Mouse (Mus musculus) gastrocnemius, postnatal 36 days (tissue): ENCODE data around the gene Bbs9. TPM values are rescaled to one million over a fixed set of nuclear protein-coding genes. Genes with fewer than 3 reads are reported as not detected.

Experiments
- DNase-seq, 2 experiments: peaks; one replicate each; pipeline ENCODE4 v3.0.0; 2022
- intact Hi-C: fragments of 180-260 bp; cut with DNase I; formaldehyde crosslinking; loops from one replicate; pipeline ENCODE4 v1.15.1; 2025
- total RNA-seq, 2 experiments: library from RNA; stranded (reverse); gene quantifications; 2 replicates each; pipeline ENCODE4 v1.2.3; 2021

Bbs9 gene
- total RNA-seq, 2 experiments from 2014 or later = 6.8 to 8.7 TPM

DNA sequence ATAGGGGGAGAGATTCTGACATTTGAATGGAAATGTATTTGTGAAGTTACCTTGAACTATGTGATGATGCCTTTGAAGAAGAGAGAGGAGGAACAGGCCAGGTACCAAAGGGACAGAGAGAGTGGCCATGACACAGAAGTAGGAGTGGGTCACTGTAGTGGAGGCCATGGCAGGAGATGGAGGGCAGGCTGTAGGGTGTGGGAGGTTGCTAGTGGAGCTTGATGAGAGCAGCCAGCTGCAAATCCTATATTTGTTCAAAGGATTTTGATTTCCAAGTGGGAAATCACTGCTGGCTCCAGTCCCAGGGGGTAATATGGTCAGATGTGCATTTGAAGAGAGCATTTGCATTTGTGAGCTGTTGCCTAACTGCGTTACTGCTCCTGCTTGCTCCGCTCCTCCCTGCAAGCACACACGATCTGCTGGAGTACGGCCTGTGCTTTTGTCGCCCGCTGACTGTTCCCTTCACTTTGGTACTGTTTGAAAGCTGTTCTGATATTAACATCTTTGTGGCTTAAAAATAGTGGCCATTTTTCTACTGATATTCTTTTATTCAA is 137.8 kb downstream of the Bbs9 start:
- intact Hi-C loops = no loop called here
- DNase-seq = no peak

DNA sequence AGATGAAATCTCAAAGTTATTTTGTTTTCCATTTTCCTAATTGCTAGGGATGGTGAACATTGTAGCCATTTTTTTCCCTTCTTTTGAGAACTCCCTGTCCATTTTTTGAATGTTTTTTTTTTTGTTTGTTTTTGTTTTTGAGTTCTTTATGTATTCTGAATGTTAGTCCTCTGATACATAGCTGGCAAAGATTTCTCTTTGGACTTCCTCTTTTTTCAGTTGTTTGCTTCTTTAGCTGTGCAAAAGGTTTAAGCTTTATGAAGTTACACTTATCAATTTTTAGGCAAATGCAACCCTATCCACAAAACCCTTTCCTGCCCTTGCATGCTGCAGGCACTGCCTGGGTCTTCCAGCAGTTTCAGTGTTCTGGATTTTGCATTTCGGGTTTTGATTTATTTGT is 143.7 kb downstream of the Bbs9 start:
- intact Hi-C loops = no loop called here
- DNase-seq = no peak

DNA sequence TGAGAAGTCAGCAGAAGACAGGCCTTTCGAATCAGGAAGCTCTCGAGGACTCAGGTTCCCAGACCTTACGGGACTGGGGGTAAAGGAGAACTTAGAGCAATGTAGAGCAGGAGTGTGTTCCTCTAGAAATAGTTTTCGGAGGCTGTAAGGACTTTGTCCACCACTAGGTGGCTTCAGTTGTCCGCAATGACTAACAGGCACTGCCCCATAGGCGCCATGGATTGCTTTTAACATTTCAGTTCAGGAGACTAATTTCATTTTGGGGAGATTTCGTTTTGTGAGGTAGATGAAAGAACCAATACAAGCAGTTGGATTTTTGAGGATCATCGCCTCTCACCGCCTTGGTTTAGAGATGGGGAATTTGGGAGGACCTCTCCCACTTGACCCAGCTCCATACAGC is 149.5 kb downstream of the Bbs9 start:
- intact Hi-C loops = no loop called here
- DNase-seq = no peak

DNA sequence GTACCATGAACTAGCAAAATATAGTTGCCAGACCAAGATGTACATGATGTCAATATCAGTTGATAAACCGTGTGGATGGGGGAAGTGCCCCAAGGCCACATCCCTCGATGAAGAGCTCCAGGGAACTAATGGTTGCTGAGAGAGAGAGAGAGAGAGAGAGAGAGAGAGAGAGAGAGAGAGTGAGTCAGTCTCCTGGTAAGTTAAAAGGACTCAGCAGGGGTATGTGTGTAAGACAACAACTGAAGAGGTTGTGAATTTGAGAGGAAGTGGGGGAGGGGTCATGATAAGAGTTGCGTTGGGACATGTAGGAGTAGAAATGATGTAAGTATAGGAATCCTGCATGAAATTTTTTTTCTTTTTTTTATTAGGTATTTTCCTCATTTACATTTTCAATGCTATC is 150.5 kb downstream of the Bbs9 start:
- DNase-seq = no peak
- intact Hi-C loops = no loop called here

DNA sequence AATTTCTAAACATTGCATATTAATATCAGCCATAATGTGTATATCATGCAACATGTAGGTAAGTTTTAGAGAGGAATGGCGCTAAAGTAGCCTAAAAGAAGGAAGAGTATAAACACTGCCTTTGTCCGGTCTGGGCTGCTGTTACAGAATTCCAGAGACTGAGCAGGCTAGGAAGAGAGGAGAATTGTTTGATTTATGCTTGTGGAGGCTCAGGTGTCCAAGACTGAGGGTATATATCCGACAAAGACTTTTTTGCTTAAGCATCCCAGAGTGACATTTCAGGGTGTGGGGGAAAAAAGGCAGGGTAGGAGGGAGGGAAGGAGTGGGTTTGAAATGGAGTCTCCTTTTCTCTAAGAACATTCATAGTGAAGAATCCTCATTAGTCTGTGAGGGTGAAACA is 152.4 kb downstream of the Bbs9 start:
- intact Hi-C loops = no loop called here
- no peak for DNase-seq

DNA sequence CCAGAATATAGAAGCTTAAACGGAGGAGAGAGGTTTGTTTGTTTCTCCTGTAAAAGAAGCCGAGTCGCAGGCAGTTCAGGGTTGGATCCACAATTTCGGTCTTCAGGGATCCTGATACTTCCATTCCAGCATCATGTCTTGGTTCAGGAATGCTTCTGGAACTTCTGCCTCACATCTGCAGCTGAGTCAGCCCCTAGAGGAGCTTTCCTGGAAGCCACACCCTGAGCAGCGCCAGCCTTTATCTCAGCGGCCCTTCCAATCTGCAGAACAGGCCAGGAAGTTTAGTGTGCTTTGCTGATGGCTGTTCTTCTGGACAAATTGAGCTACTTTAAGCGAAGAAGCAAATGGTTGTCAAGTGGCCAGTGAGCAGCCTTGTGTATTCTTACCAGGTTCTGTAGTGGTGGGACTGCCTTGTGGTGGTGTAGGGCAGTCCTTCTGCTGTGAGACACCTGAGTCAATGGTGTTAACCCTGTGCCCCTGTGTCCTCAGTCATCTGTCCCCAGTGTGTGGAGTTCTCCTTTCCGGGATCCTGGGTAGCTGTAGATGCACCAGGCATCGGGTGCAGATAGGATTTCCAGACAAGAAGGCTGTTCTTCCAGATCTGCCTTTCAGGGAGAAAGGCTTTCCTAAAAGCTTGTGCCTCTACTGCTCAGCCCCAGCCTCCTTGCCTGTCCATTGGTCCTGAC is 157.4 kb downstream of the Bbs9 start:
- DNase-seq = peak; percentile 35 to 37
- intact Hi-C loops = no loop called here

DNA sequence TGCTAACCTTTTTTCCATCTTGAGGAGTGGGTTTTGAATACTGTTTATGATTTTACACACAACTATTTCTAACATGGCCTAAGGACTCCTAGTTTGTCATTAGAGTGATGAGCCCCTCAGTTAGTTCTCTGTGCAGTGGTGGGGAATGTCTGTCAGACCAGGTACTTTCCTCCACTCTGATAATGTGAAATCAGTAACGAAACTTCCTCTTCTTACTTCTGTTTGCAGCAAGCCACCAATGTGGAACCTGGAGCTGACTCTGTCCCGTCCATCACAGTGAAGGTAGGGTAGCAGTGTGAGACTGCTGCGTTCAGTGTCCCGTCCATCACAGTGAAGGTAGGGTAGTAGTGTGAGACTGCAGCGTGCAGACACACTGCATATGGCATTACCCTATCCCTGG is 163.0 kb downstream of the Bbs9 start:
- intact Hi-C loops = no loop called here
- DNase-seq = no peak

DNA sequence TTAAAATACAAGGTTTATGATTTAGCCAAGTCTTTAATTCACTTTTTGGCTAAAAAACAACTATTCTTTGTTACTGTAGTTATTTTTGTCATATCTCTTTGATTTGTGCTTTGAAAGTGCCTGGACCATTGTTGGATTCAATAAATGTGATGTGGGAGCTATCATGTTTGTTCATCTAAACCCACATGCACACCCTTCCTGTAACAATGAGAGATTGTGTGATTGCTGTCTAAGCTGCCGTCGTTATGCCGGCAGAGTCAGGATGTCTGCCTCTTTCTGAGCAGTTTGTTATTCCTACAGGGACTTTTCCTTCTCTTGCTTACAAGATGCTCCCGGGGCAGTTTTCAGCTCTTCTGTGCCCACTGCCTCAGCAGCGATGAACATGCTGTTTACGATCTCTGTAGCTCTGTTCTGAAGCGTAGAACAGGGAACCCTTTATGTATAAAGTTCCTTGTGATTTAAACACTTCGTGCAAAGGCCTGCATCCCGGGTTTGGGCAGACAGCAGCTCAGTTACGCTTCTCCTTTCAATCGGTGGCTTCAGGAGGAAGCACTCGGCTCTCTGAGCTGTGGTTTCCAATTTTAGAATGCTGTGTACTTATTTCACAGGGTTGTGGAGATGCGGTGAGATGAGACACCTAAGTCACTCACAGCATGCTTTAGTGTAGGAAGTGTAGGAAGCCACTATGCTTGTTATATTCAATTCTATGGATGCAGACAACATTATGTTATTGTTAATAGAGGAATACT is 165.3 kb downstream of the Bbs9 start:
- DNase-seq = no peak

DNA sequence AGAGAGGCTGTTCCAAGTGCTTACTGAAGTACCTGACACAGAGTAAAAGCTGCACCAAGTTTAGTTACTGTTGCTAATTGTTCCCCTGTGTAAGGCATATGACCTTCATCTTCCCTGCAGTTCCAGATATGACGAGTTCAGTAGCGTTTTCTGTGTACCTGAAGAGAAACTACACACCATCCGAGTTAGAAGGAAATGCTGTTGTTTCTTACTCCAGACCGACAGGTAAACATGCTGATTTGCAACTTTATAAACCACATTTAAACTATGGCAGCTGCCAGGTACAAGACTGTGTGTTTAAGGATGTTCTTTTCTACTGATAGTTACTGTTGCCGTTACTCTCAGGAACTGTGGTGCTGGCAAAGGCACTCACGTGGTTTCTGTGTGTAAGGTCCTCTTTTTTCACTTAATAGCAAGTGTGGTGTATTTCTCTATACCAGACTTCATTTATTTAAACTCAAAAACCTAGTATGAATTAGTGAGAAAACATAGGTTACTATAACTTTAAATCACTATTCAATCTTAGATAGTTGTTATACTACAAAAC is 170.4 kb downstream of the Bbs9 start:
- no peak for DNase-seq
- intact Hi-C loops = no loop called here

More for the DNA sequence above, 165.3 kb downstream of the Bbs9 start:
- intact Hi-C loops = no loop called here

DNA sequence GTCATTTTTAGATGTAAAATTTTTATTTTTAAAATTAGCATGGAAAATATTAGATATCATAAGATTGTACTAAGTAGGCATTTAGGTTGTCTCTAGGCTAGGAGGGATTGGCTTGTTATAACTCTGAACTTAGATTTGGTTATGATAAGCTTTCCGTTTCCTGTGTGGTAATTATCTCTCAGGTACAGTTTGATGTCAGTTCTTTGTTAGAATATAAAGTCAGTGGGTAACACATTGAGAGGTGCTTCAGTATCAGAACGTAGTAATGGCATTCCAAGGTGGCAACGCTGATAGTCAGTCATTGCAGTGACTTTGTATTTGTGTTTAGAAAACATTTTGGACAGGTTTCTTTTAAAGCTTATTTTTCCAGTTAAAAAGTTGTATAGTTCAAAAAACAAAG is 170.9 kb downstream of the Bbs9 start:
- intact Hi-C loops = no loop called here
- no peak for DNase-seq

DNA sequence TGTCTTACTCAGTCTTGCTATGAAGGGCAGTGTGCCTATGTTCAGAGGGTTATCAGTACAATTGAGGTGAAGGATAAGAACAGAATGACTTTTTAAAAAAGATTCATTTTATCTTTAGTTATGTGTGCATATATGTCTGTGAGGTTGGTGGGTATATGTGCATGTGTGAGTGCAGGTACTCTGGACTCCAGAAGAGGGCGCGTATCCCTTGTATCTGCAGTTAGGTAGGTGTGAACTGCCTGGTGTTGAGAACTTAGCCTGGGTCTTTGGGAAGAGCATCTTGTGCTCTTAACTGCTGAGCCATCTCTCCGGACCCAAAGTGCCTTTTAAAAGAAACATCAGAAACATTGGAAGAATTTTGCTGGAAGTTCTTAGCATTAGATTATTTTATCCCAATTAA is 172.6 kb downstream of the Bbs9 start:
- DNase-seq = no peak
- intact Hi-C loops = no loop called here

DNA sequence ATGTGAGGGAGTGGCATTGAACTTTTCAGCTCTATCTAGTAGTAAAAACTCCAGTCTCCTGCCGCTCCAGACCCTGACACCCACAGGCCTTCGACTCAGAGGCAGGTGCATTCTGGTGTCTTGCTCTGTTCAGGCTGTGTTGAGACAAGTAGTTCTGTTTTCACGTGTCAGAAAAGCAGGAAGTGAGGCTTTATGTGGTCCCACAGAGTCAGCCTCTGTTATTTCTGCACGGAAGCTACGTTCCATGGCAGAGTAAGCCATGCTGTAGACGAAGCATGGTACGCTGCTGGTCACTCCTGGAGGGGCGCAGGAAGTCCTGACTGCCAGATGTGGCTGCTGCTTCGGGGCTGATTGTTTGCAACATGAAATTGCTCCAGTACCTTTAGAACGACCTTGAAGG is 174.1 kb downstream of the Bbs9 start:
- intact Hi-C loops = no loop called here
- DNase-seq = no peak

DNA sequence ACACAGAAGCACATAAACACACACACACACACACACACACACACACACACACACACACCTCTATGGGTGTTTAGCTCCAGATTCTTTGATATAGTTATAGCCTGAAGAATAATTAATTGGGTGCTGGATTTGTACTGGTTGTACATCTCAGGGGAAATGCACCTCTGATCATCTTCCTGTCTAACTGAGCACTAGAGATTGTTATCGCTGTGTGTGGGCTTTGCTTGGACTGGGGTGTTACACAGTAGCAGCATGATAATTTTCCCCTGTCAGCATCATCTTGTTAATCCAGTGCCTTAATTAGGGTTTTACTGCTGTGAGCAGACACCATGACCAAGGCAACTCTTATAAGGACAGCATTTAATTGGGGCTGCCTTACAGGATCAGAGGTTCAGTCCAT is 175.3 kb downstream of the Bbs9 start:
- no peak for DNase-seq
- intact Hi-C loops = no loop called here

DNA sequence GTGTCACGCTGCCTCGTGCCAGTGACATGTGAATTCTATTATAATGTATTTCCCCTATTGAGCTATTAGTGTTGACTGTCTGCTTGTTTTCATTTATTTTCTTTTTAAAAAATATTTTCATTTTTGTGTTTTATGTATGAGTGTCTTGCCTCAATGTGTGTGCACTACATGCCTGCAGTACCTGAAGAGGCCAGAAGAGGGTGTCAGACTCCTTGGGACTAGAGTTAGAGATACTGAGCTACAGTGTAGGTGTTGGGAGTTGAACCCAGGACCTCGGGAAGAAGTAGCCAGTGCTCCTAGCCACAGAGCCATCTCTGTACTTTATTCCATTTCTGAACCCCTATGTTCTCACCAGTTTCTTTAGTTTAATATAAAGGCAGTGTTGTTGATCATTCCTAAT is 176.1 kb downstream of the Bbs9 start:
- intact Hi-C loops = no loop called here

DNA sequence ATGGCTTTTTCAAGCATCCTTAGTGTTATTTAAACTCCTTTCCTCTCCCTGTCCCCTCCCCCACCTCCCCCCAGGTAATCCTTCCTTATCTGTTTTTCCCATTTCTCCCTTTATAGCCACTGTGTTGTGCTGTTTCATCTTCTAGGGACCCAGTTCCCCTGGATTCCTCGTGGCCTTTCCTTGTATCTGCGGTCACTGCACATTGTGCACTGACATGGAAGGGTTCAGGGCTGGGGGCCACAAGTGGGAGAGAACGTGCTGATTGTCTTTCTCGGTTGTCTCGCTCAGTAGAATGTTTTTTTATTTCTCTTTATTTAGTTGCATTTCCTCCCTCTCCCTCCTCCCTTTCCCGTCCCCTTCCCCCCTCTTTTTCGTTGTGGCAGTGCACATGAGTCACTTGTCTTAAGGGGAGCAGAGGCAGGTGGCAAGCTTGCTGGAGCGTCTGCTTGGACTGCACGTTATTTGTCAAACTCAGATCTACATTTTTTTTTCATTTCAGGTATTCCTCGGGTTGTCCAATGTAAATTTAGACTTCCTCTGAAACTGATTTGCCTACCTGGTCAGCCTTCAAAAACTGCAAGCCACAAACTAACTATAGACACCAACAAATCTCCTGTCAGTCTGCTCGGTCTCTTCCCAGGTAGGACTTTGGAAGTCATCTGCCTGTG is 179.3 kb downstream of the Bbs9 start:
- DNase-seq = no peak
- intact Hi-C loops = no loop called here

More for the DNA sequence above, 176.1 kb downstream of the Bbs9 start:
- DNase-seq = no peak

DNA sequence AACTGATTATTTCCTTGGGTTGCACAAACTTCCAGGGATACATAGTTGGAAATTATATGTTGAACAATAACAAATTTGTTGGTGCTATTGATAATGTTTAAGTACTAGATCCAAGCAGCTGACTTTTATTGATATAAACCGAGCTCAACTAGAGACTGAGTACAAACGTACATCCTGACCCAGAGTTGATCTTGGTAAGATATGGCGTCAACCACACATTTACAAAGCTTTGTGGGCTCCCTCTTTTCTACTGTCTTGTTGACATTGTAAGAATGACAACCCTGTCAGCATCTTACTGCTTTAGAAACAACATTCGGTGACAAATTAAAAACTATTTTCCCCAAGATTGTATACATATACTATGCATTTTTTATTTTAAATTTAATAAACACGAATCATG is 181.7 kb downstream of the Bbs9 start:
- intact Hi-C loops = no loop called here
- DNase-seq = no peak

DNA sequence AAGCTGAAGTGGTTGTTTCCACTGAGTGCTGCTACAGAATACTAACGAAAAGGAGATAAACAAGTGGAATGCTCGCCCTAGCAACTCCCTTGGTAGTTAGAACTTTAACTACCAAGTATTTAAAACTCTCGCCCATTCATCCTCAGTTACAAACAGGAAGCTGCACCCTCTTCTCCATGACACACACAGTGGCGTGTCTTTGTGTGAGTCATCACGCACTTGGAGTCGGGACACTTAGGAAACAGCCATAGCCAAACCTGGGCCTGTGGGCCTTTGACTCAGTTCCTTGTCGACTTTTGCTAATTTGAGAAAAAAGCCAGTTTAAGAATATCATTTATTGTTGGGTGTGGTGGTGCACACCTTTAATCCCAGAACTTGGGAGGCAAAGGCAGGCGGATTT is 189.6 kb downstream of the Bbs9 start:
- no peak for DNase-seq
- intact Hi-C loops = no loop called here

DNA sequence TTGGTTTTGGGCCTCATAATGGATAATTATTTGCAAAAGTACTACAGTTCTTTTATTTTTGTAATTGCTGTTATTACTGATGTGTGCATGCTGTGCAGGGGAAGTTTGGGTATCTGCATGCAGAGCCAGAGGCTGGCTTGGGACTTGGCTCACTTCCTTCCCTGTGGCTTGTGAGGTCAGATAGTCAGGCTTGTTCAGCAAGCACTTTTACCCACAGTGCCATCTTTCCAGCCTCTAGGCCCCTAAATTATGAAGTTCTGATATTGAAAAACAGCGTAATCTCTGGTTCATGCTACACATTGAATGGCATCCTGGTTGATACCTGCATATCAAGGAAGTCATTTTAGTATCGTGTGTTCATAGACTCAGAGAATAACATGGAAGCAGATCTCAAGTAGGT is 197.4 kb downstream of the Bbs9 start:
- intact Hi-C loops = no loop called here
- no peak for DNase-seq

DNA sequence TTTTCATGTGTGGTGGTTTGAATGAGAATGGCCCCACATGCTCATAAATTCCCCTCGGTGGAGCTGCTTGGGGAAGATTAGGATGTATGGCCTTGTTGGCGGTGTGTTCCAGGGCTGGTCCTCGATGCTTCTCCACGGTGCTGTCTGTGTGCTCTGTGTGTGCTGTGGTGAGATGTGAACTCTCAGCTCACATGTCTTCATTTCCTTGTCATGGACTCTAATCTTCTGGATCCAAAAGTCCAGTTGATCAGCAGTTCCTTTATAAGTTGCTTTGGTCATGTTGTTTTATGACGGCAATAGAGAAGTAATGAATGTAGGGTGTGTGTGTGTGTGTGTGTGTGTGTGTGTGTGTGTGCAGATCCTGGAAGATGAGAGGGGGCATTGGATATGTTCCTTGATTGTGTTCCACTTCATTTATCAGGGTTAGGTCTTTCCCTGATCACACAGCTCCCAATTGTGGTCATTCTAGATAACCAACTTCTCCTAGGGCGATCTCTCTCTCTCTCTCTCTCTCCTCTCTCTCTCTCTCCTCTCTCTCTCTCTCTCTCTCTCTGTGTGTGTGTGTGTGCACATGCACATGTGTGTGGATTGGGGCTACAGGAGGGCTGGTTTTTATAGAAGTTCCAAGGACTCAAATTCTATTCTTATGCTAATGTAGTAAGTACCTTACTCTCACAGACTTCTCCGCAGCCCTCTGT is 201.8 kb downstream of the Bbs9 start:
- no peak for DNase-seq
- intact Hi-C loops = no loop called here

DNA sequence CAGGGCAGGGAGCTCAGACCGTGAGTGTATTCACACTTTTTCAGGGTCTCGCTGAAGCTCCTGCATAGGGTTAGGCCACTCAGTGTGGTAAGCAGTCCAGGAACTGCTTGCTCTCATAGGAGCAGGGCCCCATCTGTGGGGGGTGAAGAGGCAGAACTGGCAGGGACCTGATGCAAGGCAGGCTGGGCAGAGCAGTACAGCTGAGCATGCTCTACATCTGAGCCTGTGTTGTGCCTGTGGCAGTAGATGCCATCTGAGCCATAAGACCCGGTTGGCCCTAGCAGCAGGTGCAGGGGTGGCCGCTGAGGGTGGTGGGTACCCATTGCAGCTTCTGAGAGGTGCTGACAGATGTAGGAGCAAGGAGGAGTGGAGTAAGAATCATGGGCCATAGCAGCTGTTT is 202.5 kb downstream of the Bbs9 start:
- intact Hi-C loops = no loop called here
- no peak for DNase-seq

DNA sequence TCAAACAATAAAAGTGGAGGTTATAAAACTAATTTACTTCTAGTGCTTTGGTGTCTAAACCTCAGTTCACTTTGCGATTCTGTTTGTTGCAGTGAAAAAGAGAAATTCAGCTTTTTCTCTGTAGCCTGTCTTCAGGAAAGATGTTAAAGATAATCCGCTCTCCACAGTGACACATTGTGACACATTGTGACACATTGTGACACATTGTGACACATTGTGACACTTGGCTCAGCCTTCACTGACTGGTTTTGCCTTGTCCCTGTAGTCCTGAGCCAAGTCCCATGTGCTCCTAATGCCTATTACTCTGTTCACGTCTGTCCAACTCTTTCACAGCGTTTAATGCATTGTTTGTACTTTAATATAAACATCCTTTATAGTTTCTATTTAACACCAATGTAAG is 203.0 kb downstream of the Bbs9 start:
- intact Hi-C loops = no loop called here
- no peak for DNase-seq
